Mouse (Mus musculus): ENCODE measurements around the gene Adarb2. TPM values are rescaled to one million over a fixed set of nuclear protein-coding genes. Genes with fewer than 3 reads are reported as not detected.

Adarb2 gene
- total and polyA plus RNA-seq, 3 experiments = not detected

DNA sequence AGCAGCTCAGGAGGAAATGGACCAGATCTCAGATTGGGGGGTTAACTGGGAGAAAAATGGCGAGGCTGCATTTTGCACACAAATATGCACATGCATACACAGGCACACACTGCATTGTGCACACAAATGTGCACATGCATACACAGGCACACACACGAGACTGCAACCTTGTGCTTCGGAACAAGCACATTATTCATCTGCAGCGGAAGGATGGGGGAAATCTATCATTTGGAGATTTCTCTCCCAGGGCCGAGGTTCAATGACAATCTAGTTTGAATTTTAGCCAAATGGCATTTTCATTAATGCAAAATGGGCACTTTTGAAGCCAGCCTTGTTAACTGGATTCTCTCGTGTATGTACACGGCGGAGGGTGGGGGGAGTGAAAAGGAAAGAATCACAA, 408.3 kb downstream of the Adarb2 start:
- H3K4me1 ChIP-seq (ENCODE audit: control insufficient read depth, insufficient read depth, low read length) = no peaks in the 10 kb centered on the region
- H3K79me2 ChIP-seq (replicated peaks; ENCODE audit: control insufficient read depth, insufficient read depth, low read length) = no peaks in the 10 kb centered on the region
- intact Hi-C loops (cut with DNase I) = no loop called here
- no peak for DNase-seq
- no peak overlapping the region for H3K9ac ChIP-seq (ENCODE audit: low read depth, low read length)
- H3K4me3 ChIP-seq = no peak overlapping the region
- WGBS = 83% methylated on average over 8 of the region's 8 CpGs
- H3K27ac ChIP-seq = no peak overlapping the region
- H3K27me3 ChIP-seq (ENCODE audit: control insufficient read depth, insufficient read depth, low read length) = no peaks in the 10 kb centered on the region
- TF ChIP-seq CTCF (IDR thresholded peaks at IDR 0.05) = no peak
- no peak for TF ChIP-seq EP300 (IDR thresholded peaks at IDR 0.05; ENCODE audit: insufficient read depth, low read depth, low read length)
- no peak for TF ChIP-seq POLR2A (IDR thresholded peaks at IDR 0.05; ENCODE audit: insufficient read depth, low read depth, low read length)
- H3K36me3 ChIP-seq (ENCODE audit: control insufficient read depth, insufficient read depth, low read length) = no peaks in the 10 kb centered on the region

GRCm38 (mm10) chr13:8612618-8613391, 410.1 kb downstream of the Adarb2 start:
- H3K27me3 ChIP-seq (ENCODE audit: control insufficient read depth, insufficient read depth, low read length) = no peaks in the 10 kb centered on the region
- 73% methylated on average over 14 of the region's 14 CpGs for WGBS

DNA sequence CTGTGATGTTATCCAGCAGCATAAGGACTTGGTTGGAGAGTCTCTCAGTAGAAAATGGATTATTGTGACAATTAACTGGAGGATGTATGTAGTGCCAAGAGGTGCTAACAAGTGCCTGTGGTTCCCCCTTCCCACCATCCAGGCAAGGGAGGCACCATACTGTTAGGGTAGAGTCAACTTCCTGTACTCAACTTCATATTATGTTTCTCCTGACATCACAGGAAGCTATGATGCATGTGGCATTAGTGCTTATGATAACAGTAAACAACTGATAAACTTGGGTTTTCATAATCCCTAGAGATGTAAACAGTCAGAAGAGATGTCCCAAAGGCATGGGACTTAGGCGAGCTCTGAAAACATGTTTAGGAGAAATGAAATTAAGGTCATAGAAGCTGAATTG, 414.0 kb downstream of the Adarb2 start:
- Histone ChIP-seq H3K4me1 (ENCODE audit: control insufficient read depth, insufficient read depth, low read length) (no peaks in the 10 kb centered on the region), H3K27ac (no peak overlapping the region), H3K79me2 (replicated peaks; ENCODE audit: control insufficient read depth, insufficient read depth, low read length) (no peaks in the 10 kb centered on the region), H3K36me3 (ENCODE audit: control insufficient read depth, insufficient read depth, low read length) (no peaks in the 10 kb centered on the region), H3K4me3 (no peak overlapping the region), H3K9ac (ENCODE audit: low read depth, low read length) (no peak overlapping the region), H3K27me3 (ENCODE audit: control insufficient read depth, insufficient read depth, low read length) (no peaks in the 10 kb centered on the region)
- WGBS = 74% methylated on average over 1 of the region's 1 CpGs
- intact Hi-C loops (cut with DNase I) = no loop called here
- TF ChIP-seq POLR2A (IDR thresholded peaks at IDR 0.05; ENCODE audit: insufficient read depth, low read depth, low read length) (no peak), CTCF (IDR thresholded peaks at IDR 0.05) (no peak), EP300 (IDR thresholded peaks at IDR 0.05; ENCODE audit: insufficient read depth, low read depth, low read length) (no peak)
- DNase-seq = no peak

More at GRCm38 (mm10) chr13:8612618-8613391, 410.1 kb downstream of the Adarb2 start:
- Histone ChIP-seq H3K36me3 (ENCODE audit: control insufficient read depth, insufficient read depth, low read length) (no peaks in the 10 kb centered on the region), H3K79me2 (replicated peaks; ENCODE audit: control insufficient read depth, insufficient read depth, low read length) (no peaks in the 10 kb centered on the region), H3K9ac (ENCODE audit: low read depth, low read length) (no peak overlapping the region), H3K4me3 (no peak overlapping the region), H3K4me1 (ENCODE audit: control insufficient read depth, insufficient read depth, low read length) (no peaks in the 10 kb centered on the region), H3K27ac (no peak overlapping the region)
- TF ChIP-seq POLR2A (IDR thresholded peaks at IDR 0.05; ENCODE audit: insufficient read depth, low read depth, low read length) (no peak), CTCF (IDR thresholded peaks at IDR 0.05) (no peak), EP300 (IDR thresholded peaks at IDR 0.05; ENCODE audit: insufficient read depth, low read depth, low read length) (no peak)
- intact Hi-C loops (cut with DNase I) = no loop called here
- no peak for DNase-seq

DNA sequence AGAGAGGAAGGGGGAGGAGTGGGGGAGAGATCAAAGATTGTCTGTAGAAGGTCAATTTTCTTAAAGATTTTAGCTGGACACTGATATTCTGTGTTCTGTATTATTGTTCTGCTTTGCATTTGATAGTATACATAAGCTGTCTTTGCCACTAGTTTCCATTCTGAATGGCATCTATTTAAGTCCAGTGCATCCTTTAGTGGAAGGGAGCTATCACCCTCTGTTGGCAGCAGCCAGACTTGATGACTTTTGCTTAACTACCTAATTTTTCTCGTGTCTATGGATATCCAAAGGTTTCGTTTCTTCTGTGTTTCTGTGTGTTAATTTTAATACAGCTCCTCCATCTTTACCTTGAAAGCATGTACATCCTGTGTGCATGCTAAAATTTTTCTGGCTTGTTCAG, 419.6 kb downstream of the Adarb2 start:
- Histone ChIP-seq H3K4me1 (ENCODE audit: control insufficient read depth, insufficient read depth, low read length) (no peaks in the 10 kb centered on the region), H3K27ac (no peak overlapping the region), H3K27me3 (ENCODE audit: control insufficient read depth, insufficient read depth, low read length) (no peaks in the 10 kb centered on the region), H3K4me3 (no peak overlapping the region), H3K9ac (ENCODE audit: low read depth, low read length) (no peak overlapping the region), H3K36me3 (ENCODE audit: control insufficient read depth, insufficient read depth, low read length) (no peaks in the 10 kb centered on the region), H3K79me2 (replicated peaks; ENCODE audit: control insufficient read depth, insufficient read depth, low read length) (no peaks in the 10 kb centered on the region)
- 62% methylated on average over 2 of the region's 2 CpGs for WGBS
- no peak for DNase-seq
- TF ChIP-seq POLR2A (IDR thresholded peaks at IDR 0.05; ENCODE audit: insufficient read depth, low read depth, low read length) (no peak), CTCF (IDR thresholded peaks at IDR 0.05) (no peak), EP300 (IDR thresholded peaks at IDR 0.05; ENCODE audit: insufficient read depth, low read depth, low read length) (no peak)
- intact Hi-C loops (cut with DNase I) = no loop called here

GRCm38 (mm10) chr13:8629565-8629964, 426.9 kb downstream of the Adarb2 start:
- no peak for DNase-seq
- WGBS = 72% methylated on average over 6 of the region's 6 CpGs
- no peak for TF ChIP-seq POLR2A (IDR thresholded peaks at IDR 0.05; ENCODE audit: insufficient read depth, low read depth, low read length)
- no peak for TF ChIP-seq CTCF (IDR thresholded peaks at IDR 0.05)
- TF ChIP-seq EP300 (IDR thresholded peaks at IDR 0.05; ENCODE audit: insufficient read depth, low read depth, low read length) = no peak
- Histone ChIP-seq H3K27me3 (ENCODE audit: control insufficient read depth, insufficient read depth, low read length) (no peaks in the 10 kb centered on the region), H3K27ac (no peak overlapping the region), H3K4me3 (no peak overlapping the region), H3K4me1 (ENCODE audit: control insufficient read depth, insufficient read depth, low read length) (no peaks in the 10 kb centered on the region), H3K79me2 (replicated peaks; ENCODE audit: control insufficient read depth, insufficient read depth, low read length) (no peaks in the 10 kb centered on the region), H3K36me3 (ENCODE audit: control insufficient read depth, insufficient read depth, low read length) (no peaks in the 10 kb centered on the region), H3K9ac (ENCODE audit: low read depth, low read length) (no peak overlapping the region)
- intact Hi-C loops (cut with DNase I) = no loop called here

DNA sequence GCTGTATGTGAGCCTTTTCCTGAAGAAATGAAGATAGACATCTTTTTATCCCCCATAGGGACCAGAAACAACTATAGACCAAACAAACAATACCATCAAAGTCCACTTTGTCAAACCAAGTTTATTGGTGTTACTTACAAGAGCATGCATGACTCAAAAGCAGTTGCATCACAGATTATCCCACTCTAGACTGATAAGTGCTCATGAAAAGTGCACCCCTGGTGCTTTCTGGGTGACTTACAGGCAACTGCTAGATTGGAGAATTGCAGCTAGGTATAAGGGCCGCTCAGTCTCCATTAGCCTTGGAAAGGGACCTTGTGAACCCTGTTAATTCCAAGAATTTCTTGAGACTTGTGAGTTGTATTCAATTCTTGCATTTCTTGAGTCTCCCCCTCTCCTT, 429.0 kb downstream of the Adarb2 start:
- Histone ChIP-seq H3K79me2 (replicated peaks; ENCODE audit: control insufficient read depth, insufficient read depth, low read length) (no peaks in the 10 kb centered on the region), H3K27me3 (ENCODE audit: control insufficient read depth, insufficient read depth, low read length) (no peaks in the 10 kb centered on the region), H3K4me3 (no peak overlapping the region), H3K27ac (no peak overlapping the region), H3K36me3 (ENCODE audit: control insufficient read depth, insufficient read depth, low read length) (no peaks in the 10 kb centered on the region), H3K9ac (ENCODE audit: low read depth, low read length) (no peak overlapping the region), H3K4me1 (ENCODE audit: control insufficient read depth, insufficient read depth, low read length) (no peaks in the 10 kb centered on the region)
- TF ChIP-seq EP300 (IDR thresholded peaks at IDR 0.05; ENCODE audit: insufficient read depth, low read depth, low read length) = no peak
- no peak for TF ChIP-seq POLR2A (IDR thresholded peaks at IDR 0.05; ENCODE audit: insufficient read depth, low read depth, low read length)
- TF ChIP-seq CTCF (IDR thresholded peaks at IDR 0.05) = no peak
- 84% methylated on average over 1 of the region's 1 CpGs for WGBS
- no peak for DNase-seq
- intact Hi-C loops (cut with DNase I) = no loop called here

Data from heart, adult 2 months (tissue).